In genomic region chr11:61498736-61499504, GRCm38 (mm10) we compare ENCODE assay signal across 1 mouse cellular context.
TF ChIP-seq lines count a peak whose summit lies in the region.

No protein-coding gene starts in this region.

TF ChIP-seq in CH12.LX, 34 proteins besides CTCF, POLR2A, EP300 and RAD21:
- TF ChIP-seq MEF2A (IDR thresholded peaks at IDR 0.05; ENCODE audit: borderline replicate concordance, low read depth, low read length) (peak; percentile 70; the same call in 1 of the 2 replicates), TBP (conservative IDR thresholded peaks at IDR 0.05; ENCODE audit: low read depth, low read length) (peak; percentile 82), MAFK (IDR thresholded peaks at IDR 0.05; ENCODE audit: insufficient replicate concordance, low read length) (no peak)
